Mouse (Mus musculus): ENCODE measurements around the gene Apoe.

Gene Apoe

GRCm38 (mm10) chr7:19698907-19699826, at the start of gene Apoe:
TSS of gene Apoe (minus strand) at chr7:19699188.
- peak; percentile 73 to 84 for DNase-seq (ENCODE audit: inconsistent age in 2 of 2, low spot score in 1 of 2)

DNA sequence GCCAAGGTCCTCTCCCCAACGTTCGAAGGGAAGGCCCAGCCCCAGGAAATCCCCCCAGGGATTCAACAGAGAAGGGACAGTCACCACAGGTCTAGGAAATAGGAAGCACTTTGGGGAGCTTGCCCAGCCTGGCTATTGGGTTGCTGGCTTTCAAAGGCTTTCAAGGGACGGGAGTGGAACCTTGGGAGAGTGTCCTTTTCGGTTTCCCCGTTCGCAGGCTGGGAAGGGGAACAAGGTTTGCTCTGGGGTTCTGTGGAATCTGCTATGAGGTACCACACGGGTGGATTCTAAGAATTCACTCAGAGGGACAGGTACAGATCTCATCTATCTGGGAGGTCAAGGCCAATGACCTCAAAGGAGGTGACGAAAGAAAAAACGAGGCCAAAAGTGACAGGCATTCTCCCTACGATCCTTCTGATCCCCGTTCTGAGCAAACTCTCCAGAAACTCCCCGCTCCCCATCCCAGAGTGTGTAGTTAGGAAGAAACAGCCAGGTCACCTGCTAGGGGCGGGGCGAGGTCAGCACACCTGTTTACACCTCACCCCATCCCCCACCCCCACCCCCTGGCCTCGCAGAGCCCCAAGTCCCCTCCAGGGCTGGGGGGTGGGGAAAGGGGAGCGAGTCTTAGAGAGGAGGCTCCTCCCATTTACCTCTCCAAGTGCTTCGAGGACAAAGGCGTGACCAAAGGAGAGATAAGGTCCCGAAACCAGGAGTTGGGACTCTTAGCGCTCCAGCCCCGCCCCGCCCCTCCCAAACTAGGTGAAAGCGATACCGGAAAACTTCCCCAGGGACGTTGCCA, 48.6 kb upstream of the Apoe start:
- peak; percentile 60 to 88 for DNase-seq (ENCODE audit: inconsistent age in 2 of 2, low spot score in 1 of 2)

GRCm38 (mm10) chr7:19746426-19747201, 47.6 kb upstream of the Apoe start:
- peak; percentile 64 to 80 for DNase-seq (ENCODE audit: inconsistent age in 2 of 2, low spot score in 1 of 2)

DNA sequence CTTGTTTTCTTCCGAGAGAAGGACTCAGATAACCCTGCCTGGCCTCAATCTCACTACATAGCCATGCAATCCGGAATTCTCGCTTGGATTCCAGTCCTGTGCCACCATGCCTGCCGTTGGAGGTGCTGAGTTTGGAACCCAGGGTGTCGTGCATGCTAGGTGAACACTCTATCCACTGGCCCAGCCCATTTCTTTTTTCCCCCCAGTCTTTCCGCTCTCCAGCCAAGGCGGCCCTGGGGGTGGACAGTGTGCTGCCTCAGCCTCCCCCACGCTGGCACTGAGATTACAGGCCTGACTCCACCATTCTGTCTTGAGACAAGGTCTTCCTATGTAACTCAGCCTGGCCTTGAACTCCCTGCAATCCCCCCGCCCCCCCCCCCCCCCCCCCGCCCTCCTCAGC, 47.0 kb upstream of the Apoe start:
- peak; percentile 52 to 71 for DNase-seq (ENCODE audit: inconsistent age in 2 of 2, low spot score in 1 of 2)

DNA sequence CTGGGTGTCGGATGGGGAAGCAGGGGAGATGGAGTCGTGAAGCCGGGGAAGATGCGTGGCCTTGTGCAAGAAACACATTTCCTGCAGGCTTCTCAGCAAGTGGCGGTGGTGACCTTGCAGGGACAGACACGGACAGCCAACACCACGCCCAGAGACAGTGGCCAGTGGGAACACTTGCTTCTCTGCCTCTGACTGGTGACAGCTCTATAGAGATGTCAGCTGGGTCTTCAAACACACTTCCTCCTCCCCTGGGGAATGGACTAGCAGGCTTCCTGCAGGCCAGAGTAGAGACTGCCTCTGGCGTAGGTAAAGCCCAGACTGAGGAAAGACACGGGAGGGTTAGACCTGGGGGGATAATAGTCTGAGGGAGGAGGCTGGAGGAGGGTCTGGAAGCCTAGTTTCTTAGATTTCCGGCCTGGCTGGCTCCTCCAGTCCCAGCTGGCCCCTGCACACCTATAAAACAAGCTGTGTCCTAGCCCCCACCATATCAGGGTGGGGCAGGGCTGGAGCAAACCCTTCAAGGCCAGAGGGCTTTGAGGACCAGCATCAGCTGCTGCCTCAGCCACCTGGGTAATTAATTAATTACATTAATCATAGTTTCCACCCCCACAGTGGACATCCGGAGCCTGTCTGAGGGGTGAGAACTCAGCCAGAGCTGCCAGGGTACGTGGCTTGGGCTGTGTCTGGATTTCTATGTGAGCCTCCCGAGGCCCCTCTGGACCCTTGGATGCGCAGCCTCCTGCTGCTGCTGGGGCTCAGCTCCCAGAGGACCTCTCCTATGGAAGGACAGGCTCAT, 45.8 kb upstream of the Apoe start:
- peak; percentile 89 to 91 for DNase-seq (ENCODE audit: inconsistent age in 2 of 2, low spot score in 1 of 2)

GRCm38 (mm10) chr7:19743791-19744190, 44.8 kb upstream of the Apoe start:
- DNase-seq (ENCODE audit: inconsistent age in 2 of 2, low spot score in 1 of 2): peak; percentile 42 to 72

- no peak for DNase-seq (ENCODE audit: inconsistent age in 2 of 2, low spot score in 1 of 2)
Measured at GRCm38 (mm10) chr7:19742468-19742867, 43.5 kb upstream of the Apoe start.

GRCm38 (mm10) chr7:19741329-19742031, 42.5 kb upstream of the Apoe start:
- DNase-seq (ENCODE audit: inconsistent age in 2 of 2, low spot score in 1 of 2): peak; percentile 53 to 67

DNA sequence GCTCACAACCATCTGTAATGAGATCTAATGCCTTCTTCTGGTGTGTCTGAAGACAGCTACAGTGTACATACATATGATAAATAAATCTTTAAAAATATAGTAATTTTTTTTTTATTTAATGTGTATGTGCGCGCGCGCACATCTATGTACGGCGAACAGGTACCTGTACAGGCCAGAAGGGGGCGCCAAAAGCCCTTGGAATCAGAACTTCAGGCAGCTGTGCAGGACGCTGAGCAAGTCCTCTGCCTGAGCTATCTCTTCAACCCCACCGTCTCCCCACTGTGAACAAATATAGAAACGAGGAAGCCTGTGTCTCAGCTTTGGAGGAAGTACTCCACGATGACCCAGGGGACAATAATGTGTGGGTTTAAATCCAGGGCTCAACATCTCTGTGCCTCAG, 41.3 kb upstream of the Apoe start:
- DNase-seq (ENCODE audit: inconsistent age in 2 of 2, low spot score in 1 of 2): peak; percentile 54 to 59

DNA sequence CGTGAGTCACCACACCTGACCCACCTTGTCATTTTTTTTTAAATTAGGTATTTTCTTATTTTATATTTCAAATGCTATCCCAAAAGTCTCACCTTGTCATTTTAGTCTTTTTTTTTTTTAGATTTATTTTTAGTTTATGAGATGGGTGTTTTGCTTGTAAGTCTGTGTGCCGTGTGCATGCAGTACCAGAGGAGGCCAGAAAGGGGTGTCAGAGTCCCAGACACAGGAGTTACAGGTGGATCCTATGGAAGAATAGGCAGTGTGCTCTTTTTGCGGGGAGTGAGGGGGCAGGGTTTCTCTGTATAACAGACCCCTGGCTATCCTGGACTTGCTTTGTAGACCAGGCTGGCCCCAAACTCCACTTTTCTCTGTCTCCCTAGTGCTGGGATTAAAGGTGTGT, 39.8 kb upstream of the Apoe start:
- DNase-seq (ENCODE audit: inconsistent age in 2 of 2, low spot score in 1 of 2): peak in 1 of 2 experiments; percentile 46

- DNase-seq (ENCODE audit: inconsistent age in 2 of 2, low spot score in 1 of 2): no peak
Measured at GRCm38 (mm10) chr7:19736389-19737057, 37.5 kb upstream of the Apoe start.

- peak in 1 of 2 experiments; percentile 69 for DNase-seq (ENCODE audit: inconsistent age in 2 of 2, low spot score in 1 of 2)
Measured at GRCm38 (mm10) chr7:19734178-19734666, 35.2 kb upstream of the Apoe start.

- DNase-seq (ENCODE audit: inconsistent age in 2 of 2, low spot score in 1 of 2): no peak
Measured at GRCm38 (mm10) chr7:19726541-19726940, 27.6 kb upstream of the Apoe start.

- DNase-seq (ENCODE audit: inconsistent age in 2 of 2, low spot score in 1 of 2): no peak
Measured at GRCm38 (mm10) chr7:19724167-19724566, 25.2 kb upstream of the Apoe start.

DNA sequence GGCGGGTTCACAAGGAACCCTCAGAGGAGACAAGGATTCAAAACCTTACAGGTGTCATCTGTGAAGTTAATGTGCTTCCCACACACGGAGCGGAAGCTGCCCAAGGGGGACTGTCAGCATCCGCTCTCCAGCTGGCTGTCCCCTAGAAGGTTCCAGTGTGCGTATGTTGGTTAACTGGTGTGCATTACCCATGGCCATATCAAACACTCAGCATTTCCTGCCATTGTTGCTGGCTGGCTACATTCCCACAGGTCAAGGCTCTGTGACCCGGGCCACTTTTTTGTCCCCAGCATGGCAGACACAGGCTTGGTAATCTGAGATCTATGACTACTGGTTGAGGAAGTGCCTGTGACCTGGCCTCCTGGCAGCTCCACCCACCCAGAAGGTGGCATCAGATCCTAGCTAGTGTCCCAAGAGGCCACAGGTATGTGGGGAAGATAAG, 23.8 kb upstream of the Apoe start:
- peak; percentile 75 to 85 for DNase-seq (ENCODE audit: inconsistent age in 2 of 2, low spot score in 1 of 2)

- DNase-seq (ENCODE audit: inconsistent age in 2 of 2, low spot score in 1 of 2): no peak
Measured at GRCm38 (mm10) chr7:19719200-19719599, 20.2 kb upstream of the Apoe start.

DNA sequence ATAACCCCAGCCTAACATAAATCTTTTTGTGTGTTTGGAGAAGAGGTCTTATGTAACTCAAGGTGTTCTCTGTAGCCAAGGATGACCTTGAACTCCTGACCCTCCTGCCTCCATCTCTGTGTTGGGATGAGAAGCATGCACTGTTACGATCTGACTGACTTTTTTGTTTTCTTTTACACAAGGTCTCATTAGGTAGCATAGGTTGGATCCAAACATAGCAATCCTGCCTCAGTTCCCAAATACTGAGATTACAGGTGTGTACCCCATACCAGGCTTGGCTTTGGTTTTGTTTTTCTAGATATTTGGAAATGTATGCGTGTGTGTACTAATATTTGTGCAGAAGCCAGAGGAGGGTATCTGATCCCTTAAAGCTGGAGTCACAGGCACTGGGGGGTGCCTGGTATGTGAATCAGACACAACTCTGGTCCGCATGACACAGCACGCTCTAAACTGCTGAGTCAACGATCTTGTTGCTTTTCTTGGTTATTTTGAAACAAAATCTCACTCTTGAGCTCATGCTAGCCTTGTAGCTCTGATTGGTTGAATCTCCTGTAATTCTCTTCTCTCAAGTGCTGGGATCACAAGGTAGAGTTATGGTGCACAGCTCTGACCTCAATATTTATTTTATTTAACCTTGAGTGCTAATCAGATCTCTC, 19.4 kb upstream of the Apoe start:
- DNase-seq (ENCODE audit: inconsistent age in 2 of 2, low spot score in 1 of 2): peak in 1 of 2 experiments; percentile 69

DNA sequence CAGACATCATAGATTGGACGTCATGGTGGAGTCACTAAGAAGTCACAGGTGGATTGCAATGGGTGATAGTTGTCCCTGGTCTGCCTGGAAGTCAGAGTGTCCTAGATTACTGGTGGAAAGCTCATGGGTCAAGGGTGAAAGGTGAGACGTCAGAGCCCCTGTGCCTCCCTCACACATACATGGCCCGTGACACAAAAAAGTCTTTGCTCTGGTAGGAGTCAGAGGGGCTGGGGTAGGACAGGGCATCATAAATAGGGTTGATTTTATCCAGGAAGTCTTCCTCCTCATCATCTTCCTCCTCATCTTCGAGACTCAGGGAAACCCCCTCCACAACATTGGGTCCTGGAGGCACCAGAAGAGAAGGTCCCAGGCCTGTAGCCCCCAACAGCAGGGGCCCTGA, 18.4 kb upstream of the Apoe start:
- no peak for DNase-seq (ENCODE audit: inconsistent age in 2 of 2, low spot score in 1 of 2)

Measured in adrenal gland, adult (tissue).